In the genomic region with DNA sequence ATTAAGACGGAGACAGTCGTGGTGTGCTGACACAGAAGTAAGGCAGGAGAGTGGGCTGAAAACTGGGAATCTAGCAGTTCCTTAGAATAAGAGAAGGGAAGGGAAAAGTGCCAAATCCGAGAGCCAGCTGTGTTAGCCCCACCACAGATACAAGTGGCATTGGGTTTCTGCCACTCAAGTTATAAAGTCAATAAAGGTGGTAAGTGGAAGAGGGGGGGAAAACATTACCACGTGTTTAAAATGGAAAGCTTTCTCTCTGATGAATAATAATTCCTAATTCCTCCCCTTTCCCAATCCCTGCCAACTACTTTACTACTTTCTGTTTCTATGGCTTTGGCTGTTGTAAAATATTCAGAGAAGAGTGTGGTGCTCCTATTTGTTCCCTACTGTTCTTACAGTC, we compare ENCODE assay signal across 22 mouse cellular contexts.
"Had no signal": no experiment of that assay in that cellular context is flagged by ENCODE, and none has a peak within 500 bp of the region (broad histone marks: within the 10 kb centered on the region; RNA-seq: fewer than 3 reads in every experiment).

No protein-coding gene starts in this region.

- ATAC-seq: intestine, embryonic 15.5 days; liver, embryonic 12.5 days; midbrain, embryonic 13.5 days; midbrain, embryonic 16.5 days had no signal

- H3K9me3 ChIP-seq: intestine, embryonic 15.5 days; kidney, embryonic 15.5 days; liver, embryonic 12.5 days; liver, embryonic 15.5 days; megakaryocyte, embryonic 14.5 days; midbrain, embryonic 10.5 days; midbrain, embryonic 13.5 days; neural tube, embryonic 13.5 days; stomach, embryonic 15.5 days had no signal

- H3K9ac ChIP-seq: intestine, embryonic 15.5 days; kidney, embryonic 15.5 days; liver, embryonic 12.5 days; liver, embryonic 15.5 days; midbrain, embryonic 13.5 days; neural tube, embryonic 13.5 days; stomach, embryonic 15.5 days had no signal

- H3K4me2 ChIP-seq: intestine, embryonic 15.5 days; kidney, embryonic 15.5 days; liver, embryonic 12.5 days; liver, embryonic 15.5 days; midbrain, embryonic 13.5 days; neural tube, embryonic 13.5 days; stomach, embryonic 15.5 days had no signal

- H3K4me1 ChIP-seq: intestine, embryonic 15.5 days; kidney, embryonic 15.5 days; liver, embryonic 12.5 days; liver, embryonic 15.5 days; megakaryocyte, embryonic 14.5 days; midbrain, embryonic 10.5 days; midbrain, embryonic 13.5 days; neural tube, embryonic 13.5 days; stomach, embryonic 15.5 days had no signal

- H3K27ac ChIP-seq: intestine, embryonic 15.5 days; kidney, embryonic 15.5 days; liver, embryonic 12.5 days; liver, embryonic 15.5 days; midbrain, embryonic 10.5 days; midbrain, embryonic 13.5 days; neural tube, embryonic 13.5 days; stomach, embryonic 15.5 days had no signal

- H3K4me3 ChIP-seq: intestine, embryonic 15.5 days; kidney, embryonic 15.5 days; liver, embryonic 12.5 days; liver, embryonic 15.5 days; megakaryocyte, embryonic 14.5 days; midbrain, embryonic 10.5 days; midbrain, embryonic 13.5 days; myocyte; neural tube, embryonic 13.5 days; stomach, embryonic 15.5 days had no signal

- DNase-seq: kidney, adult 11 months; kidney, adult 8-10 months; kidney, postnatal 10 days; kidney, postnatal 36 days; layer of hippocampus, postnatal 36 days; left cerebral cortex, postnatal 4 days; liver; retina, postnatal 1 day; right cerebral cortex, postnatal 25 days; spleen, adult 18-20 months; thymus, postnatal 25 days had no signal

- H3K27me3 ChIP-seq: intestine, embryonic 15.5 days; kidney, embryonic 15.5 days; liver, embryonic 12.5 days; liver, embryonic 15.5 days; megakaryocyte, embryonic 14.5 days; midbrain, embryonic 13.5 days; neural tube, embryonic 13.5 days; stomach, embryonic 15.5 days had no signal

- H3K36me3 ChIP-seq: intestine, embryonic 15.5 days; kidney, embryonic 15.5 days; liver, embryonic 12.5 days; liver, embryonic 15.5 days; midbrain, embryonic 10.5 days; midbrain, embryonic 13.5 days; neural tube, embryonic 13.5 days; stomach, embryonic 15.5 days had no signal
